Mouse (Mus musculus) CH12.LX (cell line): ENCODE measurements around the gene Cdc37l1. TPM values are rescaled to one million over a fixed set of nuclear protein-coding genes. Genes with fewer than 3 reads are reported as not detected.

Experiments used
- DNase-seq: peaks from one replicate; pipeline ENCODE4 v3.0.0-alpha.2; 2013; ENCODE audit errors: extremely low read depth
- H3K27ac ChIP-seq: 2 replicates; pipeline ENCODE4 v1.5.1; 2012; ENCODE audit warnings: low read depth, mild to moderate bottlenecking, control low read depth, moderate library complexity; ENCODE audit not compliant: insufficient read depth
- H3K27me3 ChIP-seq: replicated peaks from 2 replicates; pipeline ENCODE3; 2012; ENCODE audit warnings: inconsistent platforms
- H3K36me3 ChIP-seq, 2 experiments: replicated peaks in 1 of 2; 2 replicates each; pipeline versions ENCODE3 to v1.6.1; 2012; ENCODE audit warnings: inconsistent platforms in 1 of 2, low read length in 1 of 2, mild to moderate bottlenecking in 1 of 2, mixed read lengths in 1 of 2, moderate library complexity in 1 of 2; ENCODE audit not compliant: control insufficient read depth in 1 of 2, insufficient read depth in 1 of 2
- H3K4me1 ChIP-seq, 2 experiments: 2 replicates each; pipeline ENCODE4 v1.6.1; 2012; ENCODE audit warnings: inconsistent platforms in 1 of 2, moderate library complexity in 1 of 2; ENCODE audit not compliant: insufficient read depth in 2 of 2, control insufficient read depth in 1 of 2
- H3K4me2 ChIP-seq: 2 replicates; pipeline ENCODE4 v1.6.1; 2012; ENCODE audit warnings: low read depth, mild to moderate bottlenecking, control low read depth; ENCODE audit not compliant: poor library complexity, insufficient read depth, severe bottlenecking
- H3K4me3 ChIP-seq, 3 experiments: fragments of 150-350 bp in 1 of 3; sonication (generic) in 1 of 3; replicated peaks in 1 of 3; 2 replicates each; pipeline versions ENCODE3 to v1.5.1; 2011 to 2012; ENCODE audit warnings: low read depth in 2 of 3, low read length in 2 of 3, mild to moderate bottlenecking in 2 of 3, moderate library complexity in 2 of 3, control low read depth in 1 of 3, improper control_type of control experiment in 1 of 3, inconsistent platforms in 1 of 3, mixed read lengths in 1 of 3; ENCODE audit not compliant: poor library complexity in 1 of 3
- H3K79me2 ChIP-seq: replicated peaks from 2 replicates; pipeline ENCODE4 v1.6.1; 2012; ENCODE audit warnings: mild to moderate bottlenecking, moderate library complexity; ENCODE audit not compliant: control insufficient read depth, poor library complexity, insufficient read depth, severe bottlenecking; ENCODE audit errors: extremely low read depth
- H3K9ac ChIP-seq: 2 replicates; pipeline ENCODE4 v1.6.1; 2012; ENCODE audit warnings: low read depth, mild to moderate bottlenecking, control low read depth, moderate library complexity; ENCODE audit not compliant: insufficient read depth
- H3K9me3 ChIP-seq: replicated peaks from 2 replicates; pipeline ENCODE3; 2012; ENCODE audit warnings: low read length, inconsistent platforms, mixed read lengths
- CHD2 ChIP-seq: IDR thresholded peaks from 2 replicates; pipeline ENCODE4 v1.6.1; 2011; ENCODE audit warnings: low read length, improper control_type of control experiment
- CTCF ChIP-seq, 2 experiments: IDR thresholded peaks in 1 of 2; conservative IDR thresholded peaks in 1 of 2; 2 replicates each; pipeline ENCODE4 v1.5.1; 2011 to 2012; ENCODE audit warnings: low read depth in 2 of 2, low read length in 2 of 2, improper control_type of control experiment in 1 of 2, inconsistent platforms in 1 of 2, mild to moderate bottlenecking in 1 of 2, moderate library complexity in 1 of 2
- E2F4 ChIP-seq: IDR thresholded peaks from 2 replicates; pipeline ENCODE4 v1.6.1; 2011; ENCODE audit warnings: low read depth, low read length, improper control_type of control experiment; ENCODE audit not compliant: insufficient replicate concordance
- ELF1 ChIP-seq: IDR thresholded peaks from 2 replicates; pipeline ENCODE4 v1.6.1; 2014; ENCODE audit warnings: low read depth, mild to moderate bottlenecking, inconsistent platforms, low read length, improper control_type of control experiment
- HCFC1 ChIP-seq: IDR thresholded peaks from 2 replicates; pipeline ENCODE4 v1.6.1; 2012; ENCODE audit warnings: low read depth, mild to moderate bottlenecking, inconsistent platforms, low read length, improper control_type of control experiment
- IRF4 ChIP-seq: IDR thresholded peaks from 2 replicates; pipeline ENCODE4 v1.6.1; 2014; ENCODE audit warnings: low read depth, mild to moderate bottlenecking, inconsistent platforms, low read length, improper control_type of control experiment
- KAT2A ChIP-seq: IDR thresholded peaks from 2 replicates; pipeline ENCODE4 v1.6.1; 2012; ENCODE audit warnings: low read length, improper control_type of control experiment, inconsistent platforms; ENCODE audit not compliant: insufficient replicate concordance
- MAZ ChIP-seq: IDR thresholded peaks from 2 replicates; pipeline ENCODE4 v1.6.1; 2012; ENCODE audit warnings: low read depth, mild to moderate bottlenecking, inconsistent platforms, low read length, improper control_type of control experiment, moderate library complexity
- MEF2A ChIP-seq: IDR thresholded peaks from 2 replicates; pipeline ENCODE4 v1.6.1; 2014; ENCODE audit warnings: low read depth, mild to moderate bottlenecking, inconsistent platforms, low read length, improper control_type of control experiment, borderline replicate concordance
- NELFE ChIP-seq: IDR thresholded peaks from 2 replicates; pipeline ENCODE4 v1.6.1; 2011; ENCODE audit warnings: low read depth, low read length, improper control_type of control experiment
- POLR2A ChIP-seq: IDR thresholded peaks from 2 replicates; pipeline ENCODE4 v1.6.1; 2011; ENCODE audit warnings: low read depth, mild to moderate bottlenecking, improper control_type of control experiment, low read length
- RAD21 ChIP-seq: IDR thresholded peaks from 2 replicates; pipeline ENCODE4 v1.6.1; 2011; ENCODE audit warnings: low read depth, mild to moderate bottlenecking, low read length, improper control_type of control experiment, moderate library complexity
- RCOR1 ChIP-seq: conservative IDR thresholded peaks from 2 replicates; pipeline ENCODE4 v1.6.1; 2012; ENCODE audit warnings: low read depth, mild to moderate bottlenecking, inconsistent platforms, low read length, improper control_type of control experiment
- SIN3A ChIP-seq: IDR thresholded peaks from 2 replicates; pipeline ENCODE4 v1.6.1; 2012; ENCODE audit warnings: low read length, improper control_type of control experiment, inconsistent platforms
- SMC3 ChIP-seq: IDR thresholded peaks from 2 replicates; pipeline ENCODE4 v1.6.1; 2011; ENCODE audit warnings: low read depth, low read length, improper control_type of control experiment
- TCF12 ChIP-seq: IDR thresholded peaks from 2 replicates; pipeline ENCODE4 v1.6.1; 2014; ENCODE audit warnings: low read depth, mild to moderate bottlenecking, inconsistent platforms, low read length, improper control_type of control experiment
- UBTF ChIP-seq: IDR thresholded peaks from 2 replicates; pipeline ENCODE4 v1.6.1; 2012; ENCODE audit warnings: low read depth, mild to moderate bottlenecking, inconsistent platforms, low read length, improper control_type of control experiment, moderate library complexity
- USF1 ChIP-seq: IDR thresholded peaks from 2 replicates; pipeline ENCODE4 v1.6.1; 2014; ENCODE audit warnings: low read depth, mild to moderate bottlenecking, inconsistent platforms, low read length, improper control_type of control experiment
- ZC3H11A ChIP-seq: IDR thresholded peaks from 2 replicates; pipeline ENCODE4 v1.6.1; 2012; ENCODE audit warnings: low read depth, mild to moderate bottlenecking, inconsistent platforms, low read length, improper control_type of control experiment
- ZKSCAN1 ChIP-seq: IDR thresholded peaks from 2 replicates; pipeline ENCODE4 v1.6.1; 2012; ENCODE audit warnings: low read depth, inconsistent platforms, low read length, improper control_type of control experiment, borderline replicate concordance
- ZNF384 ChIP-seq: IDR thresholded peaks from 2 replicates; pipeline ENCODE4 v1.6.1; 2012; ENCODE audit warnings: low read depth, low read length, improper control_type of control experiment, inconsistent platforms
- dilution Hi-C: fragments of 300-500 bp; cut with MboI; formaldehyde crosslinking; loops from 2 replicates; pipeline ENCODE4 v1.14.3; 2020; ENCODE audit warnings: low sequenced_read_pairs; ENCODE audit not compliant: extremely low pct_unique_long_range_greater_than_20kb, extremely low pct_ligation_motif_present
- in situ Hi-C: fragments of 300-500 bp; cut with MboI; formaldehyde crosslinking; loops from 3 replicates; pipeline ENCODE4 v1.14.3; 2019; ENCODE audit warnings: low sequenced_read_pairs, low pct_ligation_motif_present, low pct_unique_long_range_greater_than_20kb, mixed read lengths
- polyA plus RNA-seq: library from polyadenylated mRNA; unstranded; fragments of >175 nt; gene quantifications from 2 replicates; pipeline ENCODE4 v1.2.1, GENCODE M21; 2012; ENCODE audit warnings: low read depth; ENCODE audit not compliant: insufficient read length
- total RNA-seq, 2 experiments: library from RNA; depleted of rRNA; stranded (reverse); fragments of 300-350 nt in 1 of 2; fragments of >200 nt in 1 of 2; gene quantifications; 2 replicates each; pipeline ENCODE4 v1.2.3; 2012 to 2014

Cdc37l1 gene
- total and polyA plus RNA-seq, 3 experiments: 14.0 to 26.8 (median 22.9) TPM

GRCm38 (mm10) chr19:28963113-28963512 is 27.0 kb upstream of the Cdc37l1 start:
- DNase-seq: no peak
- peak overlapping the region; percentile 81 for H3K4me2 ChIP-seq
- H3K36me3 ChIP-seq: peaks cover 0 to 9% of the 10 kb centered on the region in 2 experiments
- dilution Hi-C loops: no loop called here
- in situ Hi-C loops: no loop called here
- no peak for TF ChIP-seq RAD21
- 0 out of 2 replicates have a peak, but pooled peaks have one; percentile 5 for TF ChIP-seq MAZ
- H3K27ac ChIP-seq: no peak overlapping the region
- H3K4me1 ChIP-seq: peaks cover 4 to 17% of the 10 kb centered on the region in 2 experiments; a peak in 3 of 4 replicates
- no peaks in the 10 kb centered on the region for H3K27me3 ChIP-seq
- no peaks in the 10 kb centered on the region for H3K79me2 ChIP-seq
- H3K9ac ChIP-seq: no peak overlapping the region
- no peaks in the 10 kb centered on the region for H3K9me3 ChIP-seq
- H3K4me3 ChIP-seq: peak overlapping the region in 1 of 3 experiments; percentile 88

GRCm38 (mm10) chr19:28963513-28963841 is 26.7 kb upstream of the Cdc37l1 start:
- Histone ChIP-seq H3K4me2 (peak overlapping the region; percentile 81), H3K79me2 (no peaks in the 10 kb centered on the region), H3K36me3 (peaks cover 0 to 9% of the 10 kb centered on the region in 2 experiments), H3K27ac (no peak overlapping the region)
- dilution Hi-C loops (no loop called here), in situ Hi-C loops (no loop called here)
- TF ChIP-seq RCOR1: no peak
- TF ChIP-seq ZNF384: peak; percentile 56
- TF ChIP-seq MAZ: 0 out of 2 replicates have a peak, but pooled peaks have one; percentile 12
- peak; percentile 72; the same call in 1 of the 2 replicates for TF ChIP-seq IRF4
- TF ChIP-seq USF1: no peak
- TF ChIP-seq, all 38 proteins: peak for 3
- DNase-seq: no peak
- peak overlapping the region; percentile 61 to 88 (median 71) for H3K4me3 ChIP-seq
- no peaks in the 10 kb centered on the region for H3K9me3 ChIP-seq
- H3K9ac ChIP-seq: no peak overlapping the region
- no peaks in the 10 kb centered on the region for H3K27me3 ChIP-seq
- H3K4me1 ChIP-seq: peaks cover 4 to 17% of the 10 kb centered on the region in 2 experiments; a peak in 3 of 4 replicates

DNA sequence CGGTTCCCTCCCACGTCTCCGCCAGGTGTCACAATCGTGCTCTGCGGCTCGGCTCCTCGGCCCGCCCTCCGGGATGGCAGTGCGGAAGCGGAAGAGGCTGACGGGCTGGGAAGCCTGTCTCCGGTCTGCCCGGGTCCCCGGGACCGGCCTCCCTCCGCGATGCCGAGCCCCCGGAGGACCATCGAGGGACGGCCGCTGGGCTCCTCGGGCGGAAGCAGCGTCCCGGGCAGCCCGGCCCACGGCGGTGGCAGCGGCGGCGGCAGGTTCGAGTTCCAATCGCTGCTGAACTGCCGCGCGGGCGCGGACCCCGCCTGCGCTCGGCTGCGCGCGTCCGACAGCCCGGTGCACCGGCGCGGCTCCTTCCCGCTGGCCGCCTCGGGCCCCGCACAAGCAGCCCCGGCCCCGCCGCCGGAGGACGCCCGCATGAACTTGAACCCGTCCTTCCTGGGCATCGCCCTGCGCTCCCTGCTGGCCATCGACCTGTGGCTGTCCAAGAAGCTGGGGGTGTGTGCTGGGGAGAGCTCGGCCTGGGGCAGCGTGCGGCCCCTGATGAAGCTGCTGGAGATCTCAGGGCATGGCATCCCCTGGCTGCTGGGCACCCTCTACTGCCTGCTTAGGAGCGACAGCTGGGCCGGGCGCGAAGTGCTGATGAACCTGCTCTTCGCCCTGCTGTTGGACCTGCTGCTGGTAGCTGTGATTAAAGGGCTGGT is 26.2 kb upstream of the Cdc37l1 start, which contains the start of gene Plpp6:
Gene Plpp6 (plus strand): TSS at position 112 of the 710 bp plus-strand sequence.
- TF ChIP-seq MAZ (0 out of 2 replicates have a peak, but pooled peaks have one; percentile 8), HCFC1 (peak; percentile 62), CTCF (conservative IDR thresholded peaks at IDR 0.05 in 1 of 2, IDR thresholded peaks at IDR 0.05 in 1 of 2; ENCODE audit: low read depth in 2 of 2, low read length in 2 of 2) (peak in 1 of 2 experiments; percentile 66; a peak in 2 of 4 replicates), UBTF (peak; percentile 78; the same call in 1 of the 2 replicates), RAD21 (peak; percentile 34), MEF2A (peak; percentile 47; the same call in 1 of the 2 replicates), KAT2A (0 out of 2 replicates have a peak, but pooled peaks have one; percentile 39), TCF12 (peak; percentile 79), NELFE (peak; percentile 72), CHD2 (no peak), ZC3H11A (no peak), POLR2A (peak; percentile 81), ELF1 (peak; percentile 95), ZKSCAN1 (no peak), E2F4 (no peak), SMC3 (peak; percentile 59), SIN3A (peak; percentile 63)
- Histone ChIP-seq H3K36me3 (peaks cover 0 to 9% of the 10 kb centered on the region in 2 experiments), H3K4me2 (peak within 1 kb of the TSS; percentile 81), H3K79me2 (no peaks in the 10 kb centered on the region), H3K9me3 (no peaks in the 10 kb centered on the region), H3K4me3 (peak within 1 kb of the TSS; percentile 61 to 88 (median 71)), H3K27me3 (no peaks in the 10 kb centered on the region), H3K9ac (peak within 1 kb of the TSS; percentile 35), H3K4me1 (peaks cover 4 to 17% of the 10 kb centered on the region in 2 experiments; a peak in 3 of 4 replicates), H3K27ac (no peak within 1 kb of the TSS)
- dilution Hi-C loops (no loop called here), in situ Hi-C loops (no loop called here)
- peak; percentile 68 for DNase-seq
